Mouse (Mus musculus): ENCODE results near the gene Paqr4.

Gene Paqr4

DNA sequence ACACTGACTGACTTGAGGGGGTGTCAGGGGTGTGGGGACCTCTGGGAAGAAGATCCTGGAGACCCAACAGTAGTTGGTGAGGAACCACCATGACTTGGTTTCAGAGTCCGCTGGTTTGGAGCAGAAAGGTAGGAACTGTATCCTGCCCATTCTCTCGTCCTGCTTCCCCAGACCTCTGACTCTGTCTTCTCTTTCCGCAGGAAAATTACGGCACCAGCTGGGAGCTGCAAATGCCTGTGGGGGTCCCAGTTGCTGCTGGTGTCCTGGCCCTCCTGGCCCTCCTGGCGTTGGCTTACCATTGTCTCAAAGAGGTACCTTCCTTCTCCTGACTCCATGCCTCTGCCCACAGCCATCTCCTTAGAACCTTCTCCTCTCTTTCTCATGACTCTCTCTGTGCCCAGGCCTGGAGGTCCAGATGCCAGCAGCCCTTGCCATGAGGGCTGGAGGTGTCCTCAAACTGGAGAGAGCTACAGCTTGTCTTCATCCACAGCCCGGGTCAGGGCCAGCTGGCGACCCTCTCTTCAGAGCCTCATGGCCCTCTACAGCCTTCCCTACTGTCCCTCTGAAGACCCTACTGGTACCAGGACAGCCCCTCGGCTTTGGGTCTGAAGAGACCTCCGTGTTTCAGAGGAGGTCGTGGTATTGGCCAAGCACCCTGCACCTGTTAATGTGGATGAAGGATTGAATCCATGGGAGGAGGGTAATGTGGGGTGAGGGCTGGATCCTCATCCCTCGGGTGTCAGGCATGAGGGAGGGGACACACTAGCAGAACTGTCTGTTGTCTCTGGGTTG is 8.9 kb upstream of the Paqr4 start:
- DNase-seq (ENCODE audit: low spot score): no peak

DNA sequence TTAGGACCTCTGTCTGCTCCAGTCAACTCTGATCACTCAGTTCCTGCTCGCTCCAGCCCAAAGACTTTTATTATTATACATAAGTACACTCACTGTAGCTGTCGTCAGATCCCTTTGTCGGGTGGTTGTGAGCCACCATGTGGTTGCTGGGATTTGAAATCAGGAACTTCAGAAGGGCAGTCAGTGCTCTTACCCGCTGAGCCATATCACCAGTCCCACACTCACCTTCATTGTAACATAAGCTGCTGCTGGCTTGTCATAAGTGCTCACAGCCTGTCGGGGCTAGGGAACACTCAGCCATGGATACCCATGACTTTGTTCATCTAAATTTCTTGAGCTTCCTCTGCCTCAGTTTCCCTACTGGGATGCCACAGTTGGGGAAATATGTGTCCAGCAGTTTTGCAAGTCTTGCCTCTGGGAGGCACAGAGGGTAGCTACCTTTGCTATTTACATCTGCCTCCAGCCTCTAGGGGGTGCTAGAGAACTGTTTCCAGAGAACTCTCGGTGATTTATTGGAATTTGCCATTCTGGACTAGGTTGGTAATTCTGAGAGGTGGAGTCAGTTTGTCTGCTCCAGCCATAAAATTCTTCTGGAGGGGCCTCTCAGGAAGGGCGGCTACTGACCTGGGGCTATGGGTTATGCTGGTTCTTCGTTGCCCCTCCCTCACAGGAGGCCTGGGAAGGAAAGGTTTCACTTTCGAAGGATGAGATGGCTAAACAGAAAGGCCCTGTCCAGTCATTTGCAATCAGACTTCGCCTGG is 8.1 kb upstream of the Paqr4 start:
- peak; percentile 81 for DNase-seq (ENCODE audit: low spot score)

DNA sequence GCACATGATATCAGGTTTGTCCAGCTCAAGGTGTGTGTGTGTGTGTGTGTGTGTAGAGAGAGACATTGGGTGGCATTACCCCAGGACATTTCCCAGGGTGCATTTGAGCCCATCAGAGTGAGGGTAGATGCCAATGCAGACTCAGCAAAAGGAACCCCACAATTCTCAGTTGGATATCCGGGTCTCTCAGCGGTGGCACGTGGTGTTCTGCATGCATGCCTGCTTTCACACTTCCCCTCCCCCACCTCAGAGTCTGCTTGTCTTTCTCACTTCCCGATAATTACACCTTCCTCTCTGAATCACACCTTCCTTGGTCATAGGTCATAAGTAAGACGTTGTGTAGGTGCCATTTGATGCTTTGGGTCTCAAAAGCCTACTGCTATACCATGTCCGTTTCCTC is 7.4 kb upstream of the Paqr4 start:
- DNase-seq (ENCODE audit: low spot score): no peak

DNA sequence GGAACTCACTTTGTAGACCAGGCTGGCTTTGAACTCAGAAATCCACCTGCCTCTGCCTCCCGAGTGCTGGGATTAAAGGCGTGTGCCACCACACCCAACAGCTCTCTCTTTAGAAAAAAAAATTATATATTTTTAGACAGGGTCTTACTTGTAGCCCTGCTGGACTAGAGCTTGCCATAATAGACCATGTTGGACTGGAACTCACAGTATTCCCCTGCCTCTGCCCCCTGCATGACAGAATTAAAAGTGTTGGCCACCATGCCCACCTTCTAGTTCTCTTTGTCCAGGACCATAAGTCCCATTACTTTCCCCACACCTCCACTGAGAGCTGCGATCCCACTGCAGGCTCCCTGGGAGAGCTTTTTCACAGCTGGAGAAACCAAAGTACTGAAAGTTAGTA is 6.8 kb upstream of the Paqr4 start:
- DNase-seq (ENCODE audit: low spot score): no peak

DNA sequence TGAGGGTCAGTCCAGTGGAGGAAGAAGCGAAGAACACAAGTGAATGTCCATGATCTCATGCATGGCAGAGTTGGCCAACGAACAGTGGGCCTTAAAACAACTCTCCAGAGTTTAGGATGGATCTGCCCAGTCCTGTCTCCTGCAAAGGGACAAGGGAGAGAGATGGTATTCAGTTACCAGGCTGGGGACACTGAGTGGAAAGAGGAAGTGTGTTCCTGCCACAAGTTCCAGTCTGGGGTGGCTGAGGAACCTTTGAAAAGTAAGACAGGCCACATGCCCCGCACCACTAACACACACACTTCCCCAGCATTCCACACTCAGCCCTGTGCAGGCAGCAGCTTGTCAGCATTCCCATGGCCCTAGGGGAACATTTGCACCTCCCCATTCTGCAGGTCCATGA is 6.1 kb upstream of the Paqr4 start:
- DNase-seq (ENCODE audit: low spot score): no peak

DNA sequence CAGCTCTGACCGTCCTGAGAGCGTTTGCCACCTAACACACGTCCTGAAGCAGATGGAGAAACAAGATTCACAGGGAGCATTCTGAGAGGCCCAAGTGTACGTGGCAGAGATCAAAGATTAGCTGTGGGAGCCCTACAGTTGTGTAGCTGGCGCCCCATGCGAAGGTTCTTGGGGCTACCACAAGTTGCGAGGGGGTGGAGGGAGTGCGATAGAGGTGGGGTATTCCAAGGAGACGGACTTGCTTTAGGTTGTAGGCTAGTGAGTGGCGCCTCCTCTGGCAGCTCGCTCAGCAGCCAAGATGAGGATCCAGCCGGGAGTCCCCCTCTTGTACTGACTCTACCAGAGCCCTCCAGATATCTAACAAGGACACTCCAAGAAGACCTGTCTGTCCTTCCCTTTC is 5.6 kb upstream of the Paqr4 start:
- no peak for DNase-seq (ENCODE audit: low spot score)

DNA sequence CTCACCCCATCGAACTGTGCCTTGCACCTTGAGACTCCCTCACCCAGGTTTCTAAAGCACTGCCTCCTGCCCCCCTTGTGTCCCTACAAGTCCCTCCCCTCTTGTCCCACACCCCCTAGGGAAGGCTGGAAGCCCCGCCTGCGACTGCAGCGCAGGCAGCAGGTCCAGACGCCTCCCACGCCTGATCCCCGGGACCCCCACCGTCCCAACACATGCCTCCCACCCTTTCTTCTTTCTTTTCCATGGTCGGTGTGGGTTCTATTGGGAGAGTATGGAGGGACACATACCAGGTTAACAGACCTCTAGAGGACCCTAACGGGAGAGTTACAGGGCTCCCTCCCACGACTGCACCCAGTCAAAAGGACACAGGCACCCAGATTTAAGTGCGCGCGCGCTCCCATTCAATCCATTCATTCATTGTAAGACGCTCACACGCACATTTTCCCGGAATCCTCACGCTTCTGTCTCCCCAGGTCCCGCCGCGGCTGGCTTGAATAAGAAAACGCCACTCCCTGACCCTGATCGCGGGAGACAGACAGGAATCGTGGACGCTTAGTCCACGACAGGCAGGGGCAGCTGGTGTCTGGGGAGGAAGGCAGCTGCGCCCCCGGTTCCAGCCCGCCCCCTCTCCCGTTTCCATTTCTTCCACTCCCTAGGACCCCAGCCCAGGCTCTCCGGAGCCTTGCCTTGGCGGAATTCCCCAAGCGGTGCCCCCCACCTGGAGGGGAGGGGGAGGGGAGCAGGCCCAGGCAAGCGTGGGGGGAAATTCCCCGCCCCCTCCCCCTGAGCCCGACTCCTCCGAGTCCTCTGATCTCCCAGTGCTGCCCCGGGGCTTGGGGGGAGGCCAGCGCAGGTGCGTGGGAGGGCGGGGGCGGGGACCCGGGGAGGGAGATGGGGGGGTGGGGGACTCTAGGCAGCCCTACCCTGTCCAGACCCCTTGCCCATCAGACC is 4.9 kb upstream of the Paqr4 start, which contains the start of gene Kremen2:
Kremen2 (minus strand) TSS at position 533 of the 951 bp plus-strand sequence.
- DNase-seq (ENCODE audit: low spot score): no peak

DNA sequence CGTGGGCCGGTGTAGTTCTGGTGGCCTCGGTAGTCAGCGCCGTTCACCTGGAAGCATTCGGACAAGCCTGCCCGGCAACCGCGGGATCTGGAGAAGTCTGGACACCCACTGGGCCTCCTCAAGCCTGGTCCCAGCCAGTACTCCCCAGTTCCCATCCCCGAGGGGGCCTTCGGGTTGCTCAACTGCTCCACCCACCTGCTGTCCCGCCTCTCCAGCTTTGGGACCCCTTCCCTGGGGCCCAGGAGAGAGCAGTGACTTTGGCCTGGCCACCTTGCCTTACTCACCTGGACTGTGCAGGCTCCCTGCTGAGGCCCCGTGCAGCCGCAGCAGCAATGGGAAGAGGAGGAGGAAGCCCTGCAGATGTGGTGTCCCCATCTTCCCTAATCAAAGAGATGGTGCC is 4.0 kb upstream of the Paqr4 start:
- no peak for DNase-seq (ENCODE audit: low spot score)

DNA sequence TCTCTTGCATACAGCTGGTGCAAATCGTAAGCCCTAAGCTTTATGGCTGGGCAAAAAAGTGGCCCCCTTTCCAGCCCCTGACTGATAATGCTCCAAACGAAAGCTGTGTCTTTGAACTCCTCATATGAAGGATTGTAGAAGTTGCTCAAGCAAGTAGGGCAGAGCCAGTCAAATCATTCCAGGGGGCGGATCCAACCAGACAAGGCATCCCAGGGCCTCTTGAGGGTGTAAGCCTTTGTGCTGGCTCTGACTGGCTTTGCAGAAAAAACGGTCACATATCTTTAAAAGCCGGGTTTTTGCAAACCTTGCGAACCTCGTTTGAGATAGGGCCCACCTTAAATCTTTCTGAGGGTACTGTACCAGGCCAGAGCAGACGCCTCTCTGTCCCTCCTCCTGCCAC is 3.4 kb upstream of the Paqr4 start:
- no peak for DNase-seq (ENCODE audit: low spot score)

DNA sequence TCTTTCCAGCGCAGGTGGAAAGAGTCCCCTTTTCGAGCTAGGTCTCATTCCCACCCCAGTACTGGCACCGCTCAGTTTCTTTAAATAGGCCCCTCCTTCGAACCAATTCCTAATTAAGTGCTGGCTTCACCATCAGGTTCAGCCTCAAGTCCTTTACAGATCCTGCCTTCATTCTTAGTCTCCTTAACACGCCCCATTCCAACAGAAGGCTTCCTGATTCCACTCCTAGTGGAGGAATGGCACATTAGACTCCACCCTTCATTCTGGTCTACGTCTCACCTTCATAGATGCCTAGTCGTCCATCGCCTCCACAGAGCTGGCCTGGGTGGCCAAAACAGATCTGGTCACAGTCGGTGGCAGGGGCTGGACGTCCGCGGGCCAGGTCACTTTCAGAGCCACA is 2.3 kb upstream of the Paqr4 start:
- DNase-seq (ENCODE audit: low spot score): no peak

DNA sequence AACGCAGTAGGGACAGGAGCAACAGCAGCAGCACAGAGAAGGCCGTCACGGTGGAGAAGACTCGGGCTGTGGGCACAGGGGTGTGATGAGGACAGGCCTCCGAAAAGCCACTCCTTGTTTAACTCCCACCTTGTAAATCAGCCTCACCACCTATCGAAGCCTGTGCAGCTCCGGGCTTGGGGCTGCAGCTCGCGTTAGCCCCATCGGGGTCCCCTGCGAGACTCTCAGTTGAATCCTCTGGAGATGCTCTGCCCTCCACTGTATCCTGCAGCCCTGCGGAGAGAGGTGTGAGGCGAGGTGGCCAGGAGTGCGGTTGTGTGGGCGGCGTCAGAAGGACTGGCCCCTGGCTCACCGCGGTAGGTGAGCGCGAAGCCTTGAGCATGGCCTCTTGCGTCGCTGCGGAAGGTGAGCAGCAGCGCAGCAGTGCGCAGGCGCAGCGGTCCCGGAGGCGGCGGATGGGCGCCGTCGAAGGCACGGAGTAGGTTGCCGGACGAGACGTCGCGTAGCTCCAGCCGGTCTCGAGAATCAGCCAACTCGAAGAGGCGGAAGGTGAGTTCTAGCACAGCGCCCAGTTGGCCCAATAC is 1.6 kb upstream of the Paqr4 start:
- DNase-seq (ENCODE audit: low spot score): no peak

DNA sequence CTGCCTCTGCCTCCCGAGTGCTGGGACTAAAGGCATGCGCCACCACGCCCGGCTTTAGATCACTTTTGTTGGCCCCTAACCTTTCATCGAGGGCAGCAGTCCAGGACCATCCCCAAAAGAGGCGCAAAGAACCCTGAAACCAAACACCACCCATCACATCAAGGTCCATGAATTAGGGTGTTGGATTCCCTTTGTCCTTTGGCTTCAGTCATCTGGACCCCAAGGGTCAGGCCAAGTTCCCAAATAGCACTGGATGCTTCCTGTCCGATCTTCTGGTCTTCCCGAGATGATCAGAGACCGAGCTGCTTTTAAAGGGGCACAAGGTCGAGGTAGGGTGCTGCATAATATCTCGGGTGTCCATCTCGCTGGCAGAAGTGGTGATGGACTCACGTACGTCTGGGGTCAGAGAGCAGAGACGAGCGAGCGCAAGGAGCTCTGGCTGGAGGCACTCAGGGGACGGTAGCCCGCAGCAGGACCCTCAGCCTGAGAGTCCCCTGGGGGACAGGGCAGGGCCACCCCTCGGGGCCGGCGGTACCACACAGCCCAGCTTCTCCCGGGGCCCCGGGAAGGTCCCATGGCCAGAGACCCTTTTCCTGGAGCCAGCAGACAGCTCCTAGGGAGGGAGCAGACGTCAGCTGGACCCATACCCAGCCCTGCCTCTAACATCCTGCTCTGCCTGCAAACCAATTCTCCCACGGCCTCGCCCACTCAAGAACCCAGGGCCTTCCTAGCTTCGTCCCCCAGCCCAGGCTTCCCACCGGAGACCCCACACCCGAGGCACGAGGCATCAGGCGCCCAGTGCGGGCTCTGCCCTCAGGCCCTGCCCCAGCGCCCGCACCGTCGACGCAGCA is 917 bp upstream of the Paqr4 start:
- DNase-seq (ENCODE audit: low spot score): no peak

DNA sequence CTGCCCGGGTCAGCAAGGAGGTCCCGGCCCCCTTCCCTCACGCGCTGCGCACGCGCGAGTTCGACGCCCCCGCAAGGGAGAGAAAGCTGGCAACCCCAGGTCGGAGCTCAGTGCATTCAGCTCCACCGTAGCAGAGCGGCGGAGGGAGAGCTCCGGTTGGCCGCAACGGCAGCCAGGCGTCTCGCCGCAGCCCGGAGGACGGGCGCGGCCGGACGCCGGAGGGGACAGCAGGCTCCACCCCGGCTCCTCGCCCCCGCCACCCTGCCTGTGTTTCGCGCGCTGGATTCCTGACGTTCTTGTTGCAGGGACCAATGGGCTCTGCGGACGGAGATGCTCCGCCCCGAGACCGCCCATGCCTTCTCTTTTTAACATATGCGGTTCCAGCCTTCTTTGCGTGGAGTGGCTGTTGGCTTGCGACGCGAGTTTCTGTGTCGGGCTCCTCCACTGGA is 507 bp downstream of the Paqr4 start:
- DNase-seq (ENCODE audit: low spot score): peak; percentile 73

DNA sequence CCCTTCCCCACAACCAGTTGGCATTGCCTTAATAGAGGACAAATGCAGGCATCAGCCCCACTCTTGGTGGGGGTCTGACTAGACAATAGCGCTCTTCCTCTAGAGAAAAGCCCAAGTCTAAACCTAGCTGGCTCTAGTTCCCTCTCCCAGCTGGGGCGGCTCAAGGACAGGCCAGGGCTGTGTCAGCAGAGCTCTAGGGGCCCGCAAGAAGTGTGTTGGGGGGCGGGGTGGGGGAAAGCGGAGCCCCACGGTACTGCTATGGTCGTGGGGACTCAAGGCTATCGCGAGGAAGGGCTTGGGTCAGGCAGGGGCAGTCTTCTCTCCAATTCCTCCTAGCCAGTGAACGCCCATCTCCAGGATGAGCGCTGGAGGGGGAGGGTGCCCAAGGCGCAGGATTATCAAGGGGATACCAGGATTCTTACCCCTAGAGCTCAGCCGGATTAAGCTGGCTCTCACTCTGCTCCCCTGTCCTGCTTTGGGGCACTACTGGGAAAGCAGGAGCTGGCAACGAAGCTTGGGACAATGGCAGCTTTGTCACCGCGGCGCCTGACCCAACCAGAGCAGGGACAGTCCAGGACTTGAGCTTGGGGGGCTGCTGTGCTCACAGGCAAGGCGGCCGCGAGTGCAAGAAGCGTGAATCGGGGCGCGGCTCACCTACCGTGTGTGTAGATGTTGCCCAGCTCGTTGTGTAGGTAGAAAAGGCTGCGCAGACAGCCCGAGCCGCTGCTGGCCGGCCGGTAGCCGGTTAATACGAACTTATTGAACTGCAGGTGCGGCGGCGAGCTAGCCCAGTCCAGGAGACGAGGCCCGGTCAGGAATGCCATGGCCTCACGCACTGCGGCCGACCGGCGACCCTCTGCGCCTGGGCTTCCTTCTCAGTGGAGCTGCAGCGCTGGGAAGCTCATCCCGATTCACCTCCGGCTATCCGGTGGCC is 1.2 kb downstream of the Paqr4 start:
- no peak for DNase-seq (ENCODE audit: low spot score)

DNA sequence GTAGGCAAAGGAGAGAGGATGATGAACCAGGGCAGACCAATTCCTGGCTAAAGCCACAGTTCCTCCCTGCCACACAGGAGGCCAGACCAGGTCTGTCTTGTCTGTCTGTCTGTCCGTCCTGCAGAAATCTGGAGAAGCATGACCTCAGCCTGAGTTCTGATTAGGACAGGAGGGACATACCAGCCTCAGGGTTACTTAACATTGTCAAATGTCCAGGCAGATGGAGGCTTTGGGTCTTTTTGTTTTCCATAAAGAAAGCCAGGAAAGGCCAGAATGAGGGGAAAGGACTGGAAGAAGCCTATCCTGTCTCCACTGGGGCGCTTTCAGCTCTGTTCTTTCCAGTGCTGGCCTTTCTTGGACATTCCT is 1.8 kb downstream of the Paqr4 start:
- DNase-seq (ENCODE audit: low spot score): no peak

DNA sequence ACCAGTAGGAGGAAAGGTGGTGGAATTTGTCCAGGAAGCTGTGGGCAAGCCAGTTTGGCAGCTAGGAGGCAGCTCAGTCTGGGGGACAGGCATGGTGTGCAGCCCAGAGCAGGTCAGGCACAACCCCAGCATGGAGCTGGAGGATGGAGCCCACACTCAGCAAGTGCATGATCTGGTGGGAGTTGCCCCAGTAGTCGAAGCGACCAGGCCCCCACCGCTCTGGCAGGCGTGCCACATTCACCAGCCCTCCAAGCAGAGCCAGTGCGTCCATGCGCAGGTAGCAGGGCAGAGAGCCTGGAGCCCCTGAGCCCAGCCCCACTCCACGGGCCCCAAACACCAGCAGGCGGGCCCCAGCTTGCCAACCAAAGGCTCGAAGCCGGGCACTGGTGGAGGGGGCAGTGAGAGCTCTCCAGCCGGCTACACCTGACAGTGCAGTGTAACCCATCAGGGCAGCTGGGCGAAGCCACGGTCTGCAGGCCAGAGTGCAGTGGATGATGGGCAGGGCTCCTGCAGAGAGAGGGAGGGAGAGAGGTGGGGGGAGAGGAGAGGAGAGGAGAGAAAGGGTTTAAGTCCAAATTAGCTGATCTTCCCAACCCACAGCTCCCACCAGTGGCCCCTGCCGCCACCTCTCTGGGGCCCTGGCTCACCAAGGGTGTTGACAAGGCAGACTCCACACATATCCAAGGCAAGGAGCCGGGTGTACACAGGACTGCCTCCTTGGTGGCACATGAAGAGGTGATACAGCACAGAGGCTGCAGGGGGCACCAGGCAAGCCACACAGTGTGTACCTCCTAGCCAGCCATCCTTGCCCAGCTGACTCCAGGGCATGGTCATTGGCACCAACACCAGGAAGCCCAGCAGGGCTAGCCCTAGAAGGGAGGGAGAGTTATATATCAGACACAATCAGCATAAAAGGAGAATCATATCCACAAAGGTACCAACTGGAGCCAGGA is 2.9 kb downstream of the Paqr4 start:
- DNase-seq (ENCODE audit: low spot score): no peak

DNA sequence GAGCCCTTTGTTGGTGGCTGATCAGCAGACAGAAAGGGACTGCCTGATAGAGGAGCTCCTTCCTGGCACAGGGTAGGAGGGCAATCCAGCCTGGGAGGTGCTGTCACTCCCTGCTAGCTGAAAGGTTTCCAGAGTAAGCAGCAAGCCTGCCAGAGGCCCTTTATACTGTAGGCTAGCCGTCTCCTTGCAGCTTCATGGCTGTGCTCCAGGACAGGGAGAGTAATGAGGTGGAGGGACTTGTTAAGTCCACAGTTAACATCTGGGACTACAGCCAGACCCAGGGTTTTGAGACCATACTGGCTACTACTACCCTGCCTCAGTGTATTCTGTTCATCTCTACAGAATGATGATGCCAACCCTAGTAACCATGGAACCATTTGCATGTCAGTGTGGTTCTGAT is 6.3 kb downstream of the Paqr4 start:
- no peak for DNase-seq (ENCODE audit: low spot score)

DNA sequence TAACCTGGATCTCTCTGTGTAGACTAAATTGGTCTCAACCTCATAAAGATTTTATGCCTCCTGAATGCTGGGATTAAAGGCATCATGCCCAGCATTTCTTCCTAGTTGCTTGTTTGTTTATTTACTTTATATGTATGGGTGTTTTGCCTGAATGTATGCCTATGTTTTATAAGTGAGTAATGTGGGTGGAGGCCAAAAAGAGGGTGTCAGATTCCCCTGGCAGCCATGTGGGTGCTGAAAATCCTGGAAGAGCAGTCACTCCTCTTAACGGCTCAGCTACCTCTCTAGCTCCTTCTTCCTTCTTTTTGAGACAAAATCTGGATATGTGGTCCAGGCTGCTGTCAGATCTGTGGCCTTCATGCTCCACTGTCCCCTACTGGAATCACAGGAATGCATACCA is 10.2 kb downstream of the Paqr4 start:
- DNase-seq (ENCODE audit: low spot score): no peak

DNA sequence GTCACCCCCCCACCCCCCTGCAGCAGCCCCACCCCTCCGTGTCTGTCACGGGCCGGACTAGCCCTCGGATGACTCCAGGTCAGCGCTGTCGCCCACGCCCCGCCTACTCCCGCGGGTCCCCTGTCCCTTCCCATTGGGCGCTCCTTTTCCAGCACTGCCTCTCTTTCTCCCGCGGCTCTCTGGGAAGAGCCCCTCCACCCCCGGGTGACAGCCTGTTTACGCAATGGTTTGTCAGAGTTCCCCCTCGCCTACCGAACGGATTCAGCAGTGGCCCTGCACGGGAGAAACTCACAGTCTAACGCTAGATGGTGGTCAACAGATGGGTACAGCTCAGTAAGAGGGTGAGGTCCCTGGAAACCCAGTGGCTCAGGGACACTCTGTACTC is 13.9 kb downstream of the Paqr4 start:
- DNase-seq (ENCODE audit: low spot score): no peak

Data from layer of hippocampus, adult 9-10 months (tissue).